Mouse (Mus musculus) neural tube, embryonic 13.5 days (tissue): Measurements from ENCODE around the gene Ctf1. TPM values are rescaled to one million over a fixed set of nuclear protein-coding genes. Genes with fewer than 3 reads are reported as not detected.
A peak's percentile ranks its signal among the peaks of the same experiment; 100 is the strongest.

ENCODE experiments used
- ATAC-seq: fragments of 200-750 bp; cut with Nextera tagmentation; 2 replicates; pipeline ENCODE4 v1.8.0; 2017; ENCODE audit warnings: low read depth, mild to moderate bottlenecking, moderate TSS enrichment, moderate library complexity
- H3K27ac ChIP-seq: fragments of 300-500 bp; sonication (generic); replicated peaks from 2 replicates; pipeline ENCODE4 v1.5.1; 2015; ENCODE audit warnings: moderate library complexity, mild to moderate bottlenecking, inconsistent platforms
- H3K27me3 ChIP-seq: fragments of 300-500 bp; sonication (generic); 2 replicates; pipeline ENCODE4 v1.6.1; 2015; ENCODE audit warnings: mild to moderate bottlenecking, inconsistent platforms
- H3K36me3 ChIP-seq: fragments of 300-500 bp; sonication (generic); 2 replicates; pipeline ENCODE4 v1.6.1; 2015; ENCODE audit warnings: mild to moderate bottlenecking, inconsistent platforms
- H3K4me1 ChIP-seq: fragments of 300-500 bp; sonication (generic); replicated peaks from 2 replicates; pipeline ENCODE4 v1.6.1; 2015; ENCODE audit warnings: inconsistent platforms
- H3K4me2 ChIP-seq: fragments of 300-500 bp; sonication (generic); 2 replicates; pipeline ENCODE4 v1.6.1; 2015; ENCODE audit warnings: inconsistent platforms, mild to moderate bottlenecking, moderate library complexity
- H3K4me3 ChIP-seq: fragments of 300-500 bp; sonication (generic); 2 replicates; pipeline ENCODE4 v1.5.1; 2015; ENCODE audit warnings: mild to moderate bottlenecking, inconsistent platforms
- H3K9ac ChIP-seq: fragments of 300-500 bp; sonication (generic); 2 replicates; pipeline ENCODE4 v1.6.1; 2015; ENCODE audit warnings: moderate library complexity, mild to moderate bottlenecking, inconsistent platforms
- H3K9me3 ChIP-seq: fragments of 300-500 bp; sonication (generic); 2 replicates; pipeline ENCODE4 v1.6.1; 2016; ENCODE audit warnings: inconsistent platforms
- WGBS: fragments of 180-500 bp; shearing (Covaris S2); methylation state at CpG from one replicate; pipeline ENCODE4 v1.1.7; 2015; 5-methylcytosine and 5-hydroxymethylcytosine counted together
- polyA plus RNA-seq: library from polyadenylated mRNA; unstranded; fragments of >200 nt; fragmentation: Nextera tagmentation; extraction: Ambion mirVana; gene quantifications from 2 replicates; pipeline ENCODE4 v1.2.1, GENCODE M21; 2015

Gene Ctf1
- polyA plus RNA-seq, 1 experiment from 2014 or later, result 4.5 TPM

DNA sequence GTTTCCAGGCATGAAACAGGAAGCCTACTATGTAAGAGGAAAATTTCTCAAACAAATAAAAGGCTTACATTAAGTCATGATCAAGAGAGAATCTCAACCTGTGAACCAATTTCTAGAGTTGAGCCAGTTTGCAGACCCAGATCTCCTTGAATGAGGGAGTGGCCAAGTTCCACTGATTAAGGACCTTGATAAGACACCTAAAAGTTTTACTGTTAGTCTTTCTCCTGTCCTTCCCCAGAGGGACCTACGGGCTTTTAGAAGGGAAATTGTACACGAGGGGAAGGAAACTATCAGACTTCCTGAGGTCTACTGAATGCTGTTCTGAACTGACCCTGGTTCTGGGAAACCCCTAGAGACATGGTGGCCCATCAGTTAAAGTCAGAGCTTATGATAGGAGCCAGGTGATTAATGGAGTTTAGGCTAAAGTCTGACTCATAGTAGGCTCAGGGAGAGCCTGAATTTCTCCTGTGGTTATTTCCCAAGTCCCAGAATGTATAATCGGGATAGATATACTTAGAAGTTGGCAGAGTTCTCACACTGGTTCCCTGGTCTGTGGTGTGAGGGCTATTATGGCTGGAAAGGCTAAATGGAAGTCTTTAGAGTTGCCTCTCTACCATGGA, 11.7 kb upstream of the Ctf1 start:
- Histone ChIP-seq H3K4me3 (no peak overlapping the region), H3K4me2 (no peak overlapping the region), H3K27me3 (no peaks in the 10 kb centered on the region), H3K9me3 (no peaks in the 10 kb centered on the region), H3K27ac (no peak overlapping the region), H3K9ac (no peak overlapping the region), H3K36me3 (peaks cover 57% of the 10 kb centered on the region), H3K4me1 (no peaks in the 10 kb centered on the region)
- ATAC-seq, result no peak
- 88% methylated on average over 3 of the region's 3 CpGs for WGBS

DNA sequence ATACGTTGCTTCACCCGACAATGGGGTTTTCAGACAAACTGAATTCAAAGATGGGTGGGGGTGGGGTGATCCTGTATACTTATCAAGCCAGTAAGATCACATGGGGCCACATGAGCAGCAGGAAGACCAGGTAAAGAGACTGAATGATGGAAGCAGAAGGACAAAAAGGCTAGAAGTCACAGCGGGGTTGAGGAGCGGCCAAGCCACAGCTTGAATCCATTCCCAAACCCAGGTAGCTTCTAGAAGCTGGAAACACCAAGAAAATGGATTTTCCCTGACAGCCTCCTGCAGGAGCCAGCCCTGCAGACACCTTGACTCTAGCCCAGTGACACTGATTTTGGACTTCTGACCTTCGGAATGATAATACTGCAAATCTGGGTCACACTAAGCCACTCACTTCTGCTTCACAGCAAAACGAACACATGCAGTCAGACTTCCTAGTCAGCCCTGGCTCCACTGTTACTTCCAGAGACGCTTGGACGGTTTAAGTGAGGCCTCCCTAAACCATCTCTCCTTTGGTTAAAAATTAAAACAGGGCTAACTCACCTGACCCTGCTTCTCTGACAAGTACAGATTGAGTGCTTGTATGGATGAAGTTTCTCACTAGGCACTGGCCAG, 8.9 kb upstream of the Ctf1 start:
- H3K9me3 ChIP-seq, result no peaks in the 10 kb centered on the region
- peaks cover 20% of the 10 kb centered on the region for H3K4me1 ChIP-seq
- H3K27me3 ChIP-seq, result no peaks in the 10 kb centered on the region
- peaks cover 60% of the 10 kb centered on the region for H3K36me3 ChIP-seq
- no peak overlapping the region for H3K4me3 ChIP-seq
- H3K9ac ChIP-seq, result no peak overlapping the region
- ATAC-seq, result no peak
- H3K4me2 ChIP-seq, result no peak overlapping the region
- no peak overlapping the region for H3K27ac ChIP-seq
- 94% methylated on average over 8 of the region's 8 CpGs for WGBS

DNA sequence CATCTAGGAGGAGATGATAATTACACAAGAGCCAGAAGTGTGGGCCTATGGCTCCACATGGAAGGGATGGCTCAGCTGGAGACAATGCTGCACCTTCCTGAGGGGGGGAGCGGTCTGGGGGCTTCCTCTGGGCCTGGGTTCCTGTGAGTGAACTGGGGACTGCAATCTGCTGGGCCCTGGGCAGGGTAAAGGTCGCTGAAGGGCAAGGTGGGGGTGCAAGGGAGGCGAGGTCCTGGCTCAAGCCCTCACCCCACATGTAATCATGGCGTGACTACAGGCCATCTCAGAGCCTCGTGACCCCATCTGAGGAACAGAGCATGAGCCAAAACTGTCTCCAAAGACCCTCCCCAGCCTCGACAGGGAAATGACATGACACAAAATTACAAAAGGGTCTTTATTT, 7.9 kb upstream of the Ctf1 start:
- H3K4me1 ChIP-seq, result peaks cover 27% of the 10 kb centered on the region
- WGBS, result 72% methylated on average over 6 of the region's 6 CpGs
- H3K9ac ChIP-seq, result no peak overlapping the region
- ATAC-seq, result no peak
- no peaks in the 10 kb centered on the region for H3K9me3 ChIP-seq
- H3K27me3 ChIP-seq, result no peaks in the 10 kb centered on the region
- no peak overlapping the region for H3K4me2 ChIP-seq
- no peak overlapping the region for H3K4me3 ChIP-seq
- peaks cover 54% of the 10 kb centered on the region for H3K36me3 ChIP-seq
- H3K27ac ChIP-seq, result no peak overlapping the region

DNA sequence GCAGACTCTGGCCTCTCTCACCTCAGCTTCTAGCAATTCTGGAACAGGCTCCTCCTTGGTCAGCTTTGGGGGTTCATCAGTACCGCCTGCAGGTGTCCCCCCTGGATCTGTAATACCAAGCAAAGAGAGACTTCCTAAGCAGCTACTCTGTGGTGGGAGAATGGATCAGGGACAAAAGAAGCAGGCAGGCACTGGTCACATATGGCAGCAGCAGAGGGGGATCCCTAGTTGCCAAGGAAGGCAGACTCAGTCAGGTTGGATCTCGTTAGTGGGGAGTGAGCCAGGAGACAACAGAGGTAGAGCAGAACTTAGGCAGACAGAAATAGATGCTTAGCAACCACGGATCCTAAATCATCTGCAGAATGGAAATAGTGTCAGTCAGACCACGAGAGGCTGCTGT, 6.8 kb upstream of the Ctf1 start:
- peaks cover 27% of the 10 kb centered on the region for H3K4me1 ChIP-seq
- peaks cover 45% of the 10 kb centered on the region for H3K36me3 ChIP-seq
- ATAC-seq, result no peak
- 73% methylated on average over 4 of the region's 4 CpGs for WGBS
- H3K4me3 ChIP-seq, result no peak overlapping the region
- no peaks in the 10 kb centered on the region for H3K27me3 ChIP-seq
- H3K9me3 ChIP-seq, result no peaks in the 10 kb centered on the region
- no peak overlapping the region for H3K27ac ChIP-seq
- H3K9ac ChIP-seq, result no peak overlapping the region
- no peak overlapping the region for H3K4me2 ChIP-seq

DNA sequence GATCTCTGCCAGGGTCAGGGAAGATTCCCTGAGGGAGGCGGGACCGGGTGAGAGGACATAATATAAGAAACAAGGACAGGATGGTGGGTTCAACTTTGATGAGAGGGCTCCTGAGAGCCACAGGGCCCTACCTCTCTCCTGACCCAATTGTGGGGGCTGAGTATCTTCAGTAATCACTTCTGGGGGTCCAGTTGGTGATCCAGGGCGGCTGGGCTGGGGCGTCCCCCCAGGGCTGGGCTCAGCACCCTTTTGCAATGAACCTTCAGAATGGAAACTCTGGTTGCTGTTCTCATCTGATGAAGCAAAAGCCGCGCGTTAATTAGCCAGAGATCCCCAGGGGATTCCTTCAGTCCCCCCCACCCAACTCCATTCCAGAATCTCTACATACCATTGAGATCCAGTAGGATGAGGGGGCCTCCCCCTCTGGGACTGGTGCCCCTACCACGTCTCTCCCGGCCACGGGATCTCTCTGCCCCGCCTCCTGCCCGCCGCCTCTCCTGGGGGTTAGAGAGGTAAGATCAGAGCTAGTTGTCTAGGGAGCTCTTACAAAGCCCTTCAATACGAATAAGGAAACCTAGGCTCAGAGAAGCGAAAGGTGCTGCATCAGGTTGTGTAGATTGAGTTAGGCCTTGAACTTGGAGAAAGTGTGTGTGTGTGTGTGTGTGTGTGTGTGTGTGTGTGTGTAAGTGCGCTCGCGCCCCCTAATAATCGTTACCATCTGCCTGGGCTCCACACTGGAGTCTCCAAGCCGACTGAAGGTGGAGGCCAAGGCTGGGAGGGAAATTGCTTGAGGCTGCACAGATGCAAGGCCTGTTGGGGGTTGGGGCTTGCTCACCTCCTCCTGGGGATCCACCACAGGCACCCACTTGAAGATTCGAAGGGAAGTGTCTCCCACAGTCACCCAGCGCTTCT, 5.2 kb upstream of the Ctf1 start:
- Histone ChIP-seq H3K4me1 (peaks cover 29% of the 10 kb centered on the region), H3K27ac (peak overlapping the region; percentile 96), H3K4me3 (peak overlapping the region; percentile 78), H3K4me2 (peak overlapping the region; percentile 76), H3K9ac (peak overlapping the region; percentile 89), H3K27me3 (no peaks in the 10 kb centered on the region), H3K9me3 (no peaks in the 10 kb centered on the region), H3K36me3 (peaks cover 40% of the 10 kb centered on the region)
- WGBS, result 26% methylated on average over 22 of the region's 22 CpGs
- ATAC-seq, result peak; percentile 3; the same call in 1 of the 2 replicates

DNA sequence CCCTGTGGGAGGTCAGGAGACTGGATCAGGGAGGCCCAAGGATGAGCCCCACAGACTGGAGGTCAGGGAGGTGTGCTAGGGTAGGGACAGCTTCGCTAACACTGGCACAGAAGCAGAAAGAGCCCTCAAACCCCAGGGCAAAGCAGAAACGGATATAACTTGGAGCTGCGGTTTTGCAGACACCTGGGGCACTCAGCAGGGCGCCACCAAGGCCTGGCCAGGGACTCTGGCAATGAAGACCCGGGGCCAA, 4.7 kb upstream of the Ctf1 start:
- Histone ChIP-seq H3K4me3 (peak overlapping the region; percentile 78), H3K9me3 (no peaks in the 10 kb centered on the region), H3K36me3 (peaks cover 38% of the 10 kb centered on the region), H3K27me3 (no peaks in the 10 kb centered on the region), H3K27ac (peak overlapping the region; percentile 96), H3K4me2 (peak overlapping the region; percentile 76), H3K9ac (peak overlapping the region; percentile 89), H3K4me1 (peaks cover 35% of the 10 kb centered on the region)
- no peak; the same call in 1 of the 2 replicates for ATAC-seq
- WGBS, result 2% methylated on average over 5 of the region's 5 CpGs

DNA sequence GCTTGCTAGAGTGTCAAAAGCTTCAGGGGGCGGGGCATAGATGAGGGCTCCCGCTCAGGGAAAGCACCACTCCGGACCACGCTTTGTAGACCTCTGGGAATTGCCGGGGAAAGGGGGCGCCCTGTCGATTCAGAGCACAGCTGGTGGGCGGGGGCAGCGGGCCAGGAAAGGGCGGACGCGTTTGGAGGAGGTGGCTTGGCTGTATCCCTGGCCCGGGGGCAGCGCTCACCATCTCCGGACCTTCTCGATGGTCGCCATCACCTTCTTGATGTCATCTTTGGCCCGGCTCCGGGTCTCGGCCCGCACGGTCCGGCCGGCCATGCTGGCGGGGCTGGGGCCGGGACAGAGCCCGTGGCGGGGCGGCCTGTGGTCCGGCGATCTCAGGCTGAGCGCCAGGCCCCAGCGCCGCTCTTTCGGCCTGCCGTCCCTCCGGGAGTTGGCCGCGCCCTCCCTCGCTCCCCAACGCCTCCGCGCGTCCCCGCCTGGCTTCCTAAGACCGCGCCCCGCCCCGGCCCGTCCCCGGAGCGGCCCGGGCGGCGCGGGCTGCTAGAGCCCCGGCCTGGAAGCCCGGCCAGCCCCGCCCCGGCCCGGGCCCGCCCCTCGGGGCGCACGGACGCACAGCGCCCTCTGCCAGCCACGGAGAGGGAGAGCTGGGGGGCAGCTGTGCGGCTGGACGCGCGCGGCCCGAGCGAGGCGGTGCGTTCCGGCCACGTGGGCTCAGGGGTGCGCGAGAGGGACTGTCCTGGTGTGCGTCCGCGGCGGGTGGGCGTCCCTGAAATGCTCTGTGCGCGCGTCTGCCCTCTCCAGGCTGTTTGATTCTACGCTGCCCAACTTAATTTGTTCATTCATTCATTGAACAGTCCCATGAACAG, 4.1 kb upstream of the Ctf1 start, which contains the start of gene Bcl7c:
Gene Bcl7c (minus strand): TSS at position 727 of the 872 bp plus-strand sequence.
- Histone ChIP-seq H3K36me3 (peaks cover 33% of the 10 kb centered on the region), H3K27ac (peak within 1 kb of the TSS; percentile 96), H3K27me3 (no peaks in the 10 kb centered on the region), H3K4me2 (peak within 1 kb of the TSS; percentile 76), H3K9me3 (no peaks in the 10 kb centered on the region), H3K4me1 (peaks cover 40% of the 10 kb centered on the region), H3K9ac (peak within 1 kb of the TSS; percentile 89), H3K4me3 (peak within 1 kb of the TSS; percentile 78)
- WGBS, result under 1% methylated on average over 85 of the region's 90 CpGs
- ATAC-seq, result peak; percentile 87

DNA sequence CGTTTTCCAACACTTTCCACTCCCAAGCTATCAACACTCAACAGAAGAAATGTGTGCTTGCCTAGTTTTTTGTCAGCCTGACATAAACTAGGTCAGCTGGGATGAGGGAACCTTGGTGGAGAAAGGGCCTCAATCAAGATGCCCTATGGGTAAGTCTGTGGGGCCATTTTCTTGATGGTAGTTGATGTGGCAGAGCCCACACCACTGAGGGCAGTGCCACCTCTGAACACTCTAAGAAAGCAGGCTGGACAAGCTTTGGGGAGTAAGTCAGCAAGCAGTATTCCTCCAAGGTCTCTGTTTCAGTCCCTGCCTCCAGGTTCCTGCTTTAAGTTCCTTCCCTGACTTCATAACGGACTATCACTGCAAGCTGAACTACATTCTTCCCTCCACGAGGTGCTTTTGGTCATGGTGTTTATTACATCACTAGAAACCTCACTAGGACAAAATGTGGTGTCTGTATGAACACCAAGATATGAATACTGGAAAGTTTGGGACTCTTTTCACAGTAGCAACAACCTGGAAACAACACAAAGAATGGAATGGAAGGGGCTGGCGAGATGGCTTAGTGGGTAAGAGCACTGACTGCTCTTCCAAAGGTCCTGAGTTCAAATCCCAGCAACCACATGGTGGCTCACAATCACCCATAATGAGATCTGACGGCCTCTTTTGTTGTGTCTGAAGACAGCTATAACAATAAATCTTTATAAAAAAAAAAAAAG, 3.1 kb upstream of the Ctf1 start:
- Histone ChIP-seq H3K36me3 (peaks cover 23% of the 10 kb centered on the region), H3K4me1 (peaks cover 41% of the 10 kb centered on the region), H3K27me3 (no peaks in the 10 kb centered on the region), H3K9me3 (no peaks in the 10 kb centered on the region), H3K9ac (no peak overlapping the region), H3K4me2 (peak overlapping the region; percentile 76), H3K27ac (peak overlapping the region; percentile 96; the same call in 1 of the 2 replicates), H3K4me3 (peak overlapping the region; percentile 78)
- 70% methylated on average over 5 of the region's 5 CpGs for WGBS
- no peak for ATAC-seq

DNA sequence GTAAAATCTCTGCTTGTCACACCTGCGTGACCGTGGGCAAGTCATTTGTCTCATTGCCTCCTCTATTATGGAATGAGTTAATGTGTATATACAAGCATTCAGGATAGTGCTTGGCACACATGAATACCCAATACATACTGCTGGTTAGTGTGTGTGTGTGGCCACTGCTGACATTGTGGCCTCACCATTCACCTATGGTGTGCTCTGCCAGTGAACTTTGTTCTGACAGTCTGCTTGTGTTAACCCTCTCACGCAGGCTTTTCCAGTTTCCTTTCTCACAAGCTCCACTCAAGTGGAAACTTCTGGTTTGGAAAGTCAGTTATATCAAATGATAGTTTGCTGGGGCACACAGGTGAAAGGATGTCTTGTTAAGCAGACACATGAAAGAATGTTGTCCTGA, 1.5 kb upstream of the Ctf1 start:
- Histone ChIP-seq H3K4me2 (no peak overlapping the region), H3K27me3 (no peaks in the 10 kb centered on the region), H3K4me1 (peaks cover 41% of the 10 kb centered on the region), H3K36me3 (peaks cover 9% of the 10 kb centered on the region), H3K9me3 (no peaks in the 10 kb centered on the region), H3K4me3 (no peak overlapping the region), H3K27ac (no peak overlapping the region), H3K9ac (no peak overlapping the region)
- ATAC-seq, result no peak
- WGBS, result 92% methylated on average over 3 of the region's 3 CpGs

DNA sequence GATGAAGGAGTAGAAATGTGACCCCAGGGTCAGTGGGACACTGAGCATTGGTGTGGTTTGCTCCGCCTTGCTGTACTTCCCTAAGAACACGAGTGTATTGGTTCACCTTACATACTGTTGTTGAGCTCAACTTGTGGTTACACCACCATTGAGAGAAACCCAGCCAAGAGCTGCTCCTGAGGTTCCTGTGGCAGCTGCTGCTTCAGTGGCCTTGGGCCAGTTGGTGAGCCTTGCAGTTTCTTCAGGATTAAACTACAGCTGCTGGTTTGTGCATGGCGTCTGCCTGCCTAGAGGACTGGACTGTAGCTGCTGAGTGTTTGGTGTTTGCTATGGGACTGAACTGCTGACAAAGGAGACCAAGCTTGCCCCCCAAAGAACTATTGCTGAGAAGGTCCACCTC, 1.1 kb upstream of the Ctf1 start:
- ATAC-seq, result no peak
- Histone ChIP-seq H3K4me1 (peaks cover 38% of the 10 kb centered on the region), H3K9me3 (no peaks in the 10 kb centered on the region), H3K4me3 (no peak overlapping the region), H3K4me2 (no peak overlapping the region), H3K27ac (no peak overlapping the region), H3K9ac (no peak overlapping the region), H3K36me3 (peaks cover 5% of the 10 kb centered on the region), H3K27me3 (no peaks in the 10 kb centered on the region)
- 78% methylated on average over 3 of the region's 3 CpGs for WGBS

DNA sequence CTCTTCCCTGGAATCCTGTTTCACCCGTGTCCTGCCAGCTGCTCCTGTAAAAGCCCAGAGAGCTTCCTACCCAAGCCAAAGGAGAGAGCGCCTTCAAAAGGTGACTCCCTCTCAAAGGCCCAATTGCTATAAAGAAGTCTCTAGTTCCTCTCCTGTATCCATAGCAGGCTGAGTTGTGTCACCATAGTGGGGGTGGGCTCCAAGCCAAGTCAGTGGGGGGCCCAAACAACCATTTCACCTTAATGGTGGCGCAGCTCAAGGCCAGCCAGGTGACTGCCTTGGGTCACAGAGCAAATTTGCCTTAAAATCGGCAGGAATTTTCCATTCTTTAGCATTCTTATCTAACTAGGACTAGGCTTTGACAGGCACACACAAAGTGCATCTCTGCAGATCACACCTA, 2.3 kb downstream of the Ctf1 start:
- H3K9me3 ChIP-seq, result no peaks in the 10 kb centered on the region
- WGBS, result 90% methylated on average over 4 of the region's 4 CpGs
- 0 out of 2 replicates have a peak, but pooled peaks cover 3% of the 10 kb centered on the region for H3K27me3 ChIP-seq
- no peak overlapping the region for H3K9ac ChIP-seq
- ATAC-seq, result no peak
- no peak overlapping the region for H3K4me2 ChIP-seq
- H3K4me3 ChIP-seq, result no peak overlapping the region
- peaks cover 21% of the 10 kb centered on the region for H3K4me1 ChIP-seq
- H3K27ac ChIP-seq, result no peak overlapping the region
- H3K36me3 ChIP-seq, result no peaks in the 10 kb centered on the region
